Mouse (Mus musculus): ENCODE measurements around the gene Prdm5.

The Prdm5 gene

GRCm38 (mm10) chr6:65932776-65933175, 154.0 kb downstream of the Prdm5 start:
- no peak for DNase-seq (ENCODE audit: low spot score in 2 of 2)

- DNase-seq (ENCODE audit: low spot score in 2 of 2) = no peak
Observed at GRCm38 (mm10) chr6:65933177-65933576, 154.4 kb downstream of the Prdm5 start.

DNA sequence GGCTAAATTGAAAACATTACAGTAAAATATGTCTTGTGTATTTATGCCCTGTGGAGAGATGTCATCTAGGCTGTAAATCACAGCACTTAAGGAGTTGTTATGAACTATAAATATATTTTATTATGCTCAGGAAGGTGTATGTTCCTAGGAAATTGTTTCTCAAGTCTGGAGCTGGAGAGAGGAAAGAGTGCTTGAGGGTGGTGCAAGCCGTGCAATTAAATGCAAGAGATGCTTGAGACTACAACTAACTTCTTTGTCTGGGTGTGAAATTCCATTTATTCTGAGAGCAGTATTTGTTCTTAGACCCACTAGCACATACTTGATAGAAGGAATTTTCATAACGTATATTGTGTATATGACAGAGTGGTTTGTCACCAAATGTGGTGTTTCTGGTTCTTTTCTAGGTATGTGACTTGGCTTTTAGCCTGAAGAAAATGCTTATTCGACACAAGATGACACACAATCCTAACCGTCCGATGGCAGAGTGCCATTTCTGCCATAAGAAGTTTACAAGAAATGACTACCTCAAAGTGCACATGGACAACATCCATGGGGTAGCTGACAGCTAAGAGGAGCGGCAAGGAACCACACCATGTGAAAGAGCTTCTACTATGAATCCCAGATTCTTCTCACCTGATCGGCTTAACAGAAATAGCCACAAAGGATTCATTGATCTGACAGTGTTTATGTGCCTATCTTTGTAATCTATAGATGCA, 156.9 kb downstream of the Prdm5 start:
- DNase-seq (ENCODE audit: low spot score in 2 of 2) = no peak

DNA sequence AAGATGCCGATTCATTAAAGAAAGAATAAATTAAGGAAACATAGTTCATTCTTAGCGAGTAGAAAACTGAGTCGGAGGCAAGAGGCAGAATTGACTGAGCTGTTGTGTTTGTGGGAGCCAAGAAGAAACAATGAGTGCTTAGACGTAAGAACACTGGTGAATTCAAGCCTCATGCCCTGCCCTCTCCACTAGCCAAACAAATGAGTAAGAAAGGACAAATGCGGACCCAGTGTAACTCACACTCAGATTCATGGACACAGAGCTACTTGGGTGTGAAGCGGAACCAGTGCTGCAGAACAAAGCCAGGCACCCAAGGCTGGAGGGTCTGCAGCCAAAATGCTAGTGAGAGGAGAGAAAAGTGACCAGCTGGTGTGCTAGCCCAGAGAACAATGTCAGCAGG, 171.7 kb downstream of the Prdm5 start:
- DNase-seq (ENCODE audit: low spot score in 2 of 2) = no peak

DNA sequence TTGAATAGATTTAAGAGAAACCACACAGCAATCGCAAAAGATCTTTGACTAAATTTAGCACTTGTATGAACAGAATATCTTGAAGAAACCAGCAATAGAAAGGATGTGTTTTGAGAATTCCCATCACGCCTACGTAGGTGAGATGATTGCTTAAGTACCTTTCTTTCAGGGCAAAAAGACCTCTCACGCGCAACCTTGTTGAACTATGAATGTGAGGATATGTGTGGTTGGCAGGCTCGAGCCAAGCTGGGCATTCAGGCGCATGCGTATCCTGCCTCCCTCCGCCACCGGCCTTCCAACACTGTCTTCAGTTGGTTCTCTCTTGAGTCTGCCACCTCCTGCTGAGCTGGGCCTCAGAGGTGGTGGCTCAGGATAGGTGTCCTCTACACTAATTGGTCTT, 173.5 kb downstream of the Prdm5 start, which contains the start of gene 4930544G11Rik:
Gene 4930544G11Rik, plus strand, starts transcription at position 301 of the 400 bp plus-strand sequence.
- no peak for DNase-seq (ENCODE audit: low spot score in 2 of 2)

GRCm38 (mm10) chr6:65969386-65970111, 190.8 kb downstream of the Prdm5 start:
- no peak for DNase-seq (ENCODE audit: low spot score in 2 of 2)

- no peak for DNase-seq (ENCODE audit: low spot score in 2 of 2)
Observed at GRCm38 (mm10) chr6:65970410-65970809, 191.6 kb downstream of the Prdm5 start.

Measured in frontal cortex, postnatal 10 days (tissue).